Mouse (Mus musculus) adrenal gland, postnatal 36 days (tissue): ENCODE data around the gene Coro7. TPM values are rescaled to one million over a fixed set of nuclear protein-coding genes. Genes with fewer than 3 reads are reported as not detected.

Experiments used
- DNase-seq, 2 experiments: peaks; one replicate each; pipeline ENCODE4 v3.0.0; 2021; ENCODE audit warnings: mixed read lengths in 1 of 2
- total RNA-seq, 2 experiments: library from RNA; stranded (reverse); gene quantifications; 2 replicates each; pipeline ENCODE4 v1.2.3; 2021

Coro7 gene
- total RNA-seq, 2 experiments from 2014 or later = 24.6 to 25.1 TPM

DNA sequence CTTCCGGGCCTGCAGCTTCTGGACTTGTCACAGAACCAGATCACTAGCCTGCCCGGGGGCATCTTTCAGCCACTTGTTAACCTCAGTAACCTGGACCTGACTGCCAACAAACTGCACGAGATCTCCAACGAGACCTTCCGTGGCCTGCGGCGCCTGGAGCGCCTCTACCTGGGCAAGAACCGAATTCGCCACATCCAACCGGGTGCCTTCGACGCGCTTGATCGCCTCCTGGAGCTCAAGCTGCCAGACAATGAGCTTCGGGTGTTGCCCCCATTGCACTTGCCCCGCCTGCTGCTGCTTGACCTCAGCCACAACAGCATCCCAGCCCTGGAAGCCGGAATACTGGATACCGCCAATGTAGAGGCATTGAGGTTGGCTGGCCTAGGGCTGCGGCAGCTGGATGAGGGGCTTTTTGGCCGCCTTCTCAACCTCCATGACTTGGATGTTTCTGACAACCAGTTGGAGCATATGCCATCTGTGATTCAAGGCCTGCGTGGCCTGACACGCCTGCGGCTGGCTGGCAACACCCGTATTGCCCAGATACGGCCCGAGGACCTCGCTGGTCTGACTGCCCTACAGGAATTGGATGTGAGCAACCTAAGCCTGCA, 31.1 kb downstream of the Coro7 start:
- no peak for DNase-seq

DNA sequence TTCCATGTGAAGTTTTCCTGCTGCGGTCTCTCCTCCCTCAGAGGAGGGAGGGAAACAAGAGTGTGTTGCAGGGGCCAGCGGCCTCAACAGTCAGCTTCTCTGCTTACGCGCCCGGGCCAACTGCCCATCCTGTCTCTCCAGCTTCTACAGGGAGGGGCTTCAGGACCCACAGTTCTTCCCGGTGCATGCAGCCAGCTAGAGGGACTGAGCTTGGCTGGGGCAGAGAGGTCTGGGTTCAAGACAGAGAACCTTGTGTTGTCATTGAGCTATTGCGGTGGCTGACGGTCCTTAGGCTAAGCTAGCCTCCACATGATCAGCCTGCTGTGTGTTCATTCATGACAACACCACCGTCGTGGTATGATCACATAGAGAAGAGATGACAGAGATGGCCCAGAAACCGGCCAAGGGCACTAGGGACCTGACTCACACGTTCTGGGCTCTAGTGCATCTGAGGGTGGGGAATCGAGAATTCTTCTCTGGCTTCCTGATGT, 31.9 kb downstream of the Coro7 start:
- DNase-seq = peak; percentile 61 to 74

DNA sequence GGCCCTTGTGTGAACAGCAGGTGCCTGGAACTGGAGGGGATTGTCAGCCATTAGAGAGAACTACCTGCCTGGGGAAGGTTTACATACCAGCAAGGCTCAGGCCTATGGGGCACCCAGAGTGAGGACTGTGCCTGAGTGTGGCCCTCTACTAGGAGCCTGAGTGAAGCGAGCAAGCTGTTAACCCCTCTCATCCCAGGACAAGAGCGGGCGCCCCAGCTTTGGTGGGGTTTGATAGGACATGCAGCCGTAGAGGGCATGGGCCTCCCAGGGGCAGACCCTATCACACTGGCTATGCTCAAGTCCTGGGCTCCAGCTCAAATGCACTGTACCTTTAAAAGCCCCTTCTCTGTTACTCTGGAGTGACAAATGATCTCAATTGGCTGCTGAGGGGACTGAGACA, 32.7 kb downstream of the Coro7 start:
- no peak for DNase-seq

DNA sequence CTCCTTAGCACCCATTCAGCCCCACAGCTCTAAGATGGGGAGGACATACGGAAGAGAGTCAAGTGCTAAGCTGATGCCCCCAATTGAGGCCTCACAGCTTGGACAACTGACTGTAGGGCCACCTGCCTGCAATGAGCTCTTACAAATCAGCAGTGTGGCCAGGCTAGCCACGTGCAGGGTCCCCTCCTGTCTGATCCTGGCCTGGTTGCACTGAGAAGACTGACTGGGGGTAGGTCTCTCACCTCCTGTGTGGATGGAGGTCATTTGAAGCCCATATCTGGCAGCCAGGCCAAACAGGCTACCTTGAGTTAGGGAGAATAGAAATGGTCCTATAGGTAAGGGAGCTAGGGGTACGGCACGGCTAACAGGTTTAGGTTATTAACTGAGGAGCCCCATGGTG, 33.7 kb downstream of the Coro7 start:
- no peak for DNase-seq

DNA sequence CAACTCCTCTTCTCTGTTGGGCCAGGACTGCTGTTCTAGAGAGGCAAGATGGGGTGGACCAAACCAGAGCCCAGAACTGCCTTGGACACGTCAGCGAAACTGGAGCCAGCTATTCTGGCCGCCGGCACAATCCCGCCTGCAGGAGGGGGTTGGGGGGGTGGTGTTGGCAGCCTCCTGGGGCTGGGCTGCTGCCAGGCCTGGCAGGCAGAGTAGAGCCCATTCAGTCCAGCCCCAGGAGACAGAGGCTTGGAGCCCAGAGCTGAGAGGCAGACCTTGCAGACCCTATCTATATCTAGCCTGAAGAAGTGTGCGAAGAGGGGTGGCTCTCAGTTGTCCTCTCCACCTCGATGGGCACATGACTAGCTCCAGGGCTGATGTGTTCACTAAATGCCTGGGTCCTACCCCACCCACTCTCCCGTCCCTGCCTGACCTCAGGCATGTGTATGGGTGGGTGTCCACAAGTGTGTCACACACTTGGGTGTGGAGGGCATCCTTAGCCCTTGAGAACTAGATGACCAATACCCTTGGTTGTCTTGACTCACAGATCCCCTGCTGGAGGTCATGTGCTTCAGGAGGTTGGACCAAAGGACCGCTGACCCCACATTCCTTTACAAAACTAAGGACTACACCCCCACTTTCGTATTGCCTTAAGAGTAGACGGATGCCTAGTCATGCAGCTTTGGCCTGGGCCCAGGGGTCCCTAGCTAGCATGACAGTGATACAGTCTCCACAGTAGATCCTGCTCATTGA, 35.7 kb downstream of the Coro7 start:
- DNase-seq = peak; percentile 90 to 91

DNA sequence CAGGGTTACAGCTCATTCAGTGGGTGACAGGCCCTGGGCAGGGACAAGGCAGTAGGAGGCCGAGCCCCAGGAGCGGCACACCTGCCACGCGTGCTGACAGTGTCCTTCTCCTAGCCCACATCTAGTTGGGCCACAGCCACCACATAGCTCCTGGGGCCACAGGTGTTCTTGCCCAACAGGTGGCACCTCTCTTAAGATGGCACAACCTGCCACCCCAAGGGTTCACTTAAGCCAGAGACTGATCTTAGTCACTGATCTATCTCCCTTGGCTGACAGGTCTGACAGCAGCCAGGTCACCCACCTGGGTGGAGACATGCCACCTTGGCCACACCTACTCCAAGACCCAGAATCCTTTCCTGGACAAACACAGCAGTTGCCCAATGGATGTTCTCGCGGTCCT, 36.6 kb downstream of the Coro7 start:
- DNase-seq = no peak

DNA sequence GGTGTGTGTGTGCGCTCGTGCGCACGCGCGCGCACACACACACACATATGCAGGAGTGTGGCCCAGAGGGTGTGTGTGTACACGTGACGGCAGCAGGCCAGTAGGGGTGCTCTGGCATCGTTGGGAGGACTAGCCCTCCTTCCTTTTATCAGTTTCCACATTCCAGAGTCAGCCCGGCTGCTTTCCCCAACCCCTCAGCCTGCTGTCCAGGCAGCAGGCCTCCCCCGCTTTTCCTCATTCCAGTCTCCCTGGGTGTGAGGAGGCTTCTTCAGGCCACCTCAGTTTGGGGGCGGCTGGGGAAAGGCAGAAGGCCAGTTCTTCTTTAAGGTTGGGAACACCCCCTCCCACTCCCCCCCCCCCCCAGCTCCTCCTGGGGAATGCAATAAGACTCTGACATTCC, 37.4 kb downstream of the Coro7 start:
- peak in 1 of 2 experiments; percentile 30 for DNase-seq

DNA sequence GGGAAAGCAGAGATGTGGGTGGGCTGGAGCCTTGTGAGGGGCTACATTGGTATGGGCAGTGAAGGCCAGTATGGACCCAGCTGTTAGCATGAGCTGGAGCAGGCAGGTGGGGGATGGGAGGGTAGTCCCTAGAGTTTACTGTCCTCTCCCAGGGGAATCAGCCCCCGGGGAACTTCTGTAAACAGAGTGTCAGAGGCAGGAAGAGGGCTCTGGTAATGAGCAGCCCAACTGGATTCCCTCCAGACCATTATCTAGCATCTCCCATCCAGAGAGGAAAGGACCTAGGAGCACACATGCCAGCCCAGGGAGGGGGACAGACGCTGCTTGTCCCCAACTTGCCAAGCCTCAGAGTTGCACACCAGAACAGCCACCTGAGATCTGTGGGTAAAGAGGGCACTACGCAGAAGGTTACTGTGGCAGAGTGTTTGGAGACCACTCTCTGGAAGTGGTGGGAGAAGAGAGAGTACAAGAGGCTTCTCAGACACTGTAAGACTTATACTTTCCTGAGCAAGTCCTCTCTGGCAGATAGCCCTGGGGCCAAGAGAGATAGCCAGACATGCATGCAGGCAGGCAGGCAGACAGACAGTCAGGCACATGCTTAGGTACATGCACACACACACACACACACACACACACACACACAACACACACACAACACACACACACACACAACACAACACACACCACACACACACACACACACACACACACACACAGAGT, 38.3 kb downstream of the Coro7 start:
- DNase-seq = peak in 1 of 2 experiments; percentile 34

DNA sequence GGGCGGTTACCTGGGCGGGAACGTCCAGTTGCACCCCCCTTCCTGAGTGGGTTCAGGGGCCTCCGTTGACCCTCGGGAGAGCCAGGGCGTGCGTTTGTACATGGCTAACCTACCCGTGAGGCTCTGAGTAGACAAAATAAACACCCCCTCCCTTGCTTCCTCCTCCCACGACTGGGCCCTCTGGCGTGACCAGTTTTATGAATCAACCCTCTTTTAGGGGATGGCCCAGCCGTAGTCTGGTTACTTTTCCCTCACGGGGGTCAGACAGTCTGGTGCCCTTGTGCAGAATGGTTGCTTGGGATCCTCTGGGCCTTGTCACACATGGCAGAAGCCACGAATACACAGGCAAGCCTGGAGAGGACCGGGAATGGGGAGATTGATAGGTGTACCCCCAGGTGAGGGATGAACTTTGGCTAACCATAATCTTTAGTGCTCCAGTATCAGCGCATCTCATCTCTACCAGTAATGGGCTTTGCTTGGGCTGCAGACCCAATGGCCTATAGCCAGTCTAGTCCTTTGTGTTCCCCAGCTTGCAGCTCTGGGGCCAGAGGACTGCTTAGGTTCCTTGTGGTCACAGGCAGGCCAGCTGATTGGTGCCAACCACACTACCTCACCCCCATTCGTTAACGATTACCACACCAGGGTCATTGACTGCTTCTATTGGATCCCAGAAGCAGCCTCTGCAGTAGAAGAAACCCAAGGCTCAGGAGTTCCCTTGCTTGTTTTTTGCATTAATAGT, 39.1 kb downstream of the Coro7 start:
- DNase-seq = peak in 1 of 2 experiments; percentile 35

DNA sequence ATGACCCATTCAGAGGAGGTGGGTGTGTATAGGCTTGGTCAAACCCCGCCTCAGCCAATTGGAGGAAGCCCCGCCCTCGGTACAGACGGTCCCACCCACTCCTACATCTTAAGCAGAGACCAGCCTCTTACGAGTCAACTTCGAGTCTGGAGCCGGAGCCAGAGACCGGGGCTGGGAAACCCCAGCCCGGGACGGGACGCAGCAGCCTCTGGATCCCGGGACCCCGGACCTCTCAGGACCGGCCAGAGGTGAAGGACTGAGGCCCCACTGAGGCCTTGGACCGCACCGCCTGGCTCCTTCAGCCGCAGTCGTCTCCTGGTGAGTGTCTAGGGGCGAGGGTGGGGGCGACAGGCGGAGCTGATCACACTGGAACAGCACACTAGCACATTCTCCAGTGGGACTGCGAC, 39.7 kb downstream of the Coro7 start, which contains the start of the genes Vasn and Dnaja3:
Vasn (plus strand) TSS at position 111 of the 407 bp plus-strand sequence.
Dnaja3 (plus strand) TSS at position 159 of the 407 bp plus-strand sequence.
- DNase-seq = peak; percentile 93

DNA sequence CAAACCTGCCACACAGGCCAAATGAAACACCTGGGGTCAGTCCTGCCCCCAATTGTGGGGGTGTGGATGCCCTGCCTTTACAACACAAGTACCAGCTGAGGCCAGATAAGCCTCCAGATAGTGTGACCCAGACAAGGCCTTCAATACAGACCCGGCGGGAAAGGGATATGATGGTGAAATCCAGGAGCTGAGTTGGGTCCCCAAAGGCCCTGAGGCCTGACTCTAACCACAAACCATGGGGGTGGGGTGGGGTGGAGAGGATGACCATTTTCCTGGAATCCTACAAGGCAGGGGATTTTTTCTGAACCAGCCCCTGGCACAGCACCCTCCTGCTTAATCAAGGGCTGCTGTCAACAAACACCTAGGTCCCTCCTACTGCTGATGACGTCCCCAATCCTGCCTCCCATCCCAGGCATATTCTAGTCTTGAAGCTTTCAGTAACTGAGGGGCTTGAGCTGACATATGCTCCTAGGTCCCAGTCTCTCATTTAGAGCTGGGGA, 40.6 kb downstream of the Coro7 start:
- DNase-seq = no peak

DNA sequence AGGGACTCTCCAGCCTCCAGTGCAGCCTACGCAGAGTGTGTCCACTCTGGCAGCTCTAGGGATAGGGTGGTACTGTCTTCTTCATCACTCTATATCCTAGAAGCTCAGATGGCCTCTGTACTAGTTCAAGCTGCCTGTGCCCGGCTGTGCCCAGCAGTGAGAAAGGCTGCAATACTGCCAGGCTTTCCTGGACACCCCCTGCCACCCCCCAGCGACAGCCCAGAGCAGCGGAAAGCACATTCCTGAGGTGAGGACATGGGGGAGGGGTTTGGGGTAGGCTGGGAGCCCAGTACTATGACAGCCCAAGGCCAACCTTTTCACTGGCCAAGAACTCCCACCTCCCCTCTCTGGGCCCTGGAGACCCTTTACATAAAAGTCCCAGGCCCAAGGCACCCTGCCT, 43.8 kb downstream of the Coro7 start:
- DNase-seq = no peak

DNA sequence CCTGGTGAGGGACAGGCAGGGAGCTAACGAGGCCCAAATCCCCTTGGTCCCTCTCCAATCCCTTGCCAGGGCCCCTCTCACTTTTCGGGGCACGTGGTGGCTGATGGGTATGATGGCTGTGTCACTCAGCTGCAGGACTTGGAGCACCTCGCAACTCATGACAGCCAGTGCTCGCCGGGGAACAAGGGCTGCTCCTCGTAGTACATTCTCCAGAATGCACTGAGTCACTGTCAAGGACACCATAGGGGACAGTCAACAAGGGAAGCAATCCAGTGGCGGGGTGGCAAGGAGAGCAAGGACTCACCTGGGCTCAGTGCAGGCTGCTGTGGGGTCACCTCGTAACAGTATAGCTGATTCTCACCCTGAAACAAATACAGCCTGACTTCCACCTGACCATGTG, 44.9 kb downstream of the Coro7 start:
- peak; percentile 43 to 61 for DNase-seq

DNA sequence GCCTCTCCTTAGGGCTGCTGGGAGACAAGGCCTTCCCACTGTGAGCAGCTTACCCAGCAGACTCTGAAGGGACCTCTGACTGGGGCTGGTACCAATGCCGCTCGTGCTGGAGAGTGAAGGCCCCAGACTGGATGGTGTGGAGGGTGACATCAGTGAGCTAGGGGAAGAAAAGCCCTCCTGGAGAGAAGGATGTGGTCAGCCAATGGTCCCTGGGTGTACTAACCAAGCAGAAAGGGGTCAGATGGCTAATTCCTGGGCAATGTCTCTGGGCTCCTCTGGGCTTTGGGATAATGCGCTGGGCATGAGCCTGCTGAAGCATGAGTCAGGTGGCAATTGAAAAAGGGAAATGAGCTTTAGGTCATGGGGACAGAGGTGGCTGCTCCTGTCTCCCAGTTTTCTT, 45.9 kb downstream of the Coro7 start:
- DNase-seq = no peak

DNA sequence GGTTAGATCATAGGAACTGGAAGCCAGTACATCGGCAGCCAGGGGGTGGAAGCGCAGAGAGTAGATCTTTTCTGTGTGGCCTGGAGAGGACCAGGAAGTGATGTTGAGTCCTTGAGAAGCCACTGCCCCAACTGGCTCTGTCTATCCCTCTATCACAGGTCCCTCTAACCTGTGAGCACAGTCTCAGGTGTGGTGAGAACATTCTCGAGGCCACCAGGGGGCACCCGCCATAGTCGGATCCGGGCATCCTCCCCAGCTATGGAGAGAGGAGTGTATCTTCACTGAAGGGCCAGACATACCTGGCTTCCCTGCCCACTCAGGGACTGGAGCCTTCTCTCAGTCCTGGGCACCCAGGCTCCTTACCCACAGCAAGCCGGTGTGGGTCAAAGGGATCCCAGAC, 47.5 kb downstream of the Coro7 start:
- no peak for DNase-seq

DNA sequence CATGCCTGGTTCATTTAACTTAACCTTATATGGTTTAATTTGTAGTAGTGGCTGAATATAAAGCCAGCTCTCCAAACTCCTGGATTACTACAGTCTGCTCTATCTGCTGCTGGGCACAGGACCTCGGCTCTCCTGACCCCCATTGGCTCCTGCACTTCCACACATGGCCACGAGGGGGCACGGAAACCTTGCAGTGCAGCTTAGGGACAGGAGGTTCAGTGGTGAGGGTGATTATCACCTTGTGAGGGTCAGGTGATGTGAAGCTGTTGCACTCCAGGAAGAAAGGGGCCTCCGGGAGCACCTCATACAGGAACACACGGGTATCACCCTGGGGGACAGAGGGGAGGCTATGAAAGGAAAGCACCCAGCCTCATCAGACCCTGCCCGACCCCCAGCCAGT, 49.6 kb downstream of the Coro7 start:
- DNase-seq = peak; percentile 87 to 88

DNA sequence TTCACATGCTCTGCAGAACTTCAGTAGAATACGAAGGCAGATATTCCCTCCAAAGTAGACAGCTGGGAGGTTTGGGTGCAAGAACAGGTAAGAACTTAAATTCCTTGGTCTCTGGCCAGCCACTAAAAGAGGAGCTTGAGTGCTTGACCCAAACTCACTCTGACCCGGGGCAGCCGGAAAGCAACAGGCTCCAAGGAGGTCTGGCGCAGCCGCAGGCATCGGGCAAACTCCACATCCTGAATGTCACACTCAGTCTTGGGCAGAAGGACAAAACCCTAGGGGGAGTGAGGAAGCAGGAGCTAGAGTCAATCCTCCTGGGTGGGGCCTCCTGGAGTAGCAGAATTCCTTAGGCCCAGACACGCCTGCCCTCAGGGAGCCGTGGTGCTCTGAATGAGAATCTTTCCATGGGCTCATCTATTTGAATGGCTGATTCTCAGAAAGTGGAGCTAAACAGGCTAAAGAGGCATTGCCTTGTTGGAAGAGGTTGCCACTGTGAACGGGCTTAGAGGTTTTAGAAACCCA, 50.6 kb downstream of the Coro7 start:
- no peak for DNase-seq

DNA sequence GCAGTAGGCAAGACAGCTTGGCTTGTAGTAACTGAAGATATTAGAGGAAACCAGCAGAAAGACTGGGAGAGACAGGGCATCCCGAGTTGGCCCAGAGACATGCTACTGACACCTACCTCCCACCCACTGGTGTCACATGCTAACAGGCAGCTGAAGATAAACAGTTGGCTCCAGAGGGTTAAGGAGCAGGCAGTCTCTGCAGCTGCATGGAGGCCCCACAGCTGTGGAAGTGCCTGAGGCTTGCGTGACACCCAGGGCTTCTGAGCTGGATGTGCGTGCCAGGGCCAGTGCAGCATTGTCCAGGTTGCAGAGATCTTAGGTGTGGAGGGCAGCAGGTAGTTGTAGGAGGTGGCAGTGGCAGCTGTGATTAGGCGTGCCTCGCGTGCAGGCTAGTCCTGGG, 52.5 kb downstream of the Coro7 start:
- DNase-seq = no peak

DNA sequence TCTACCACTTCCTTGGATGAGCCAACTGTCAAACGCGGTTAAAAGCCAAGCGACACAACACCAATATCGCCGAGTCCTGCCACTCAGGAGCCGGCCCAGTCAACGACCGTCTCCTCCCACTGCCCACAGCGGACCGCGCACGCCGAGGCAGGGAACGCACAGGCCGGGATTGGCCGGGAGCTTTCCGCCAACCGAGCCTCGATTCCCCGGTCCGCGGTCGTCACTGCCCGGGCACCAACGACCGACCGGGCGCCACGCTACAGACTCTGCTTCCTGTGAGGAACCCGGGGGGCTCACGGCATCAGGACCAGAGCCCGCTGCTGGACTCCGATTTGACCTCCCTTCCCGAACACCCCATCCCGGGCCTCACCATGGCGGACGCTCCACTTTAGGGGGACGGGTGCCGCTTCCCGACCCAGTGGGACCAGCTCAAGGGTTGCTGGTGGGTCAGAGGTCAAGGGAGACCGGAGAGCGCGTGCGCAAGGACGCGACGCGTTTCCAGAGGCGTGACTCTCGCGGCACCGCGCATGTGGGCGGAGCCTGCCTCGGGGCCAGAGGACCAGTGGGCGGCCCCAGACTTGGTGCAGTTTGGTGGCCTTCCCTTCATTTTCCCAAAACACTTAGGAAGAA, 55.0 kb downstream of the Coro7 start, which contains the start of gene Pam16:
Pam16 (minus strand) TSS at position 508 of the 630 bp plus-strand sequence.
- peak; percentile 94 to 97 for DNase-seq

DNA sequence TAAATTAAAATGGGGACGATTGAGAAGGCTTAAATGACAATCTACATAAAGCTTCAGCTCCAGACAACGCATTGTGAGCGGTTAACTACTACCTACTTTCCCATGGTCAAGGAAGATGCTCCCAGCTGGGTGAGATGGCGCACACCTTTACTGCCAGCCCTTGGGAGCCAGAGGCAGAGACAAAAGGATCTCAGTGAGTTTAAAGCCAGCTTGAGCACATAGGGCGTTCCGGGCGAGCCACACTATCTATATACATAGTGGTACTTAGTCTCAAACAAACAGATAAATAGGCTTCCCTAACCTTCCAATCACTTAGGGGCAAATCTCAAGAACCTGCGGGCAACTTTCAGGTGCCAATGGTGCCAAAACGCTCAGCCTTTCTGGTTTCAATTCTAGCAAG, 55.5 kb downstream of the Coro7 start:
- DNase-seq = no peak

DNA sequence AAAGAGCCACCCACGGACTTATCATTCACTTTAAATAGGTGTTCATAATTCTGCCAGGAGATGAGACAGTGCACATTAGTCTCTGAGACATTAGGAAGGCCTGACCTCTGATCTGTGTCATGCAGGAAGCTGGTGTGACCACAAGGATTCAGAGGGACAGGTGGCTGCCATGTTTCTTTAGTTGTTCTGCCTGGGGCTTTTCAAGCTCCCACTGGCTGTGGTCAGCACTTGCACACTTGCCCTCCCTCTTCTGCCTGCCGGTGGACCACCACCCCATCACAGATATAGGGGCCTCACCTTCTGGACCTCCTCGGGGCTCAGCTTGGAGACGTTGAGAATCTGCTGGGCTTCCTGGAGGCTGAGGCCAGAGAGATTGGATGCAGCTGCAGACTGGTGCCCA, 62.7 kb downstream of the Coro7 start:
- no peak for DNase-seq
